Mouse (Mus musculus) ES-Bruce4 (cell line): Measurements from ENCODE around the gene Rsad2.

Experiments
- CTCF ChIP-seq: IDR thresholded peaks from one replicate; pipeline ENCODE4 v1.8.1; 2011; ENCODE audit warnings: low read depth, low read length
- POLR2A ChIP-seq: IDR thresholded peaks from one replicate; pipeline ENCODE4 v1.8.1; 2011; ENCODE audit warnings: low read length; ENCODE audit not compliant: insufficient read depth

GRCm38 (mm10) chr12:26414451-26415103 lies 41.7 kb downstream of the Rsad2 start:
- no peak for TF ChIP-seq POLR2A
- TF ChIP-seq CTCF = no peak
